Mouse (Mus musculus) brain, embryonic 14.5 days (tissue): ENCODE results near the gene Gfpt1.

ENCODE experiments used
- CTCF ChIP-seq: fragments of 200-500 bp; IDR thresholded peaks from 2 replicates; pipeline ENCODE4 v1.5.1; 2012; ENCODE audit warnings: inconsistent platforms, mild to moderate bottlenecking, moderate library complexity, borderline replicate concordance; ENCODE audit not compliant: insufficient read depth, insufficient read length; ENCODE audit errors: extremely low read depth
- POLR2A ChIP-seq: fragments of 200-500 bp; IDR thresholded peaks from 2 replicates; pipeline ENCODE4 v1.6.1; 2012; ENCODE audit warnings: mild to moderate bottlenecking, inconsistent platforms, borderline replicate concordance; ENCODE audit not compliant: poor library complexity, insufficient read depth, insufficient read length, severe bottlenecking; ENCODE audit errors: extremely low read depth

GRCm38 (mm10) chr6:87039161-87039560, 3.5 kb upstream of the Gfpt1 start:
- TF ChIP-seq POLR2A = no peak
- no peak for TF ChIP-seq CTCF
